Mouse (Mus musculus): ENCODE results near the gene Wdr60.
"Not testable (repeated sequence)": the region's sequence is repeated elsewhere in the genome, so short reads cannot be mapped to it uniquely, and the experiment has no call there.

Gene Wdr60

GRCm38 (mm10) chr12:116262555-116263341 is at the start of gene Wdr60:
TSS of gene Wdr60 (minus strand) at chr12:116263022.
- peak; percentile 88 to 90 for DNase-seq

GRCm38 (mm10) chr12:116308612-116309011 is 45.8 kb upstream of the Wdr60 start:
- no peak for DNase-seq

- no peak for DNase-seq
Observed at GRCm38 (mm10) chr12:116307870-116308269, 45.0 kb upstream of the Wdr60 start.

GRCm38 (mm10) chr12:116306042-116306441 is 43.2 kb upstream of the Wdr60 start:
- DNase-seq: peak in 1 of 2 experiments; percentile 22

GRCm38 (mm10) chr12:116302181-116302580 is 39.4 kb upstream of the Wdr60 start:
- DNase-seq: no peak

GRCm38 (mm10) chr12:116299906-116300305 is 37.1 kb upstream of the Wdr60 start:
- no peak for DNase-seq

- no peak for DNase-seq
Observed at GRCm38 (mm10) chr12:116293599-116294292, 30.9 kb upstream of the Wdr60 start.

- DNase-seq: no peak
Observed at GRCm38 (mm10) chr12:116293185-116293584, 30.4 kb upstream of the Wdr60 start.

GRCm38 (mm10) chr12:116283511-116283910 is 20.7 kb upstream of the Wdr60 start:
- no peak for DNase-seq

- DNase-seq: no peak
Observed at GRCm38 (mm10) chr12:116282856-116283255, 20.0 kb upstream of the Wdr60 start.

GRCm38 (mm10) chr12:116281427-116282281 is 18.8 kb upstream of the Wdr60 start:
- peak; percentile 37 to 49 for DNase-seq

- DNase-seq: peak; percentile 100
Observed at GRCm38 (mm10) chr12:116280653-116281364, 18.0 kb upstream of the Wdr60 start, which contains the start of gene Esyt2. TSS of gene Esyt2 (plus strand) at chr12:116281196.

- DNase-seq: no peak
Observed at GRCm38 (mm10) chr12:116280149-116280652, 17.4 kb upstream of the Wdr60 start.

- DNase-seq: no peak
Observed at GRCm38 (mm10) chr12:116279181-116279580, 16.4 kb upstream of the Wdr60 start.

- no peak for DNase-seq
Observed at GRCm38 (mm10) chr12:116278541-116278940, 15.7 kb upstream of the Wdr60 start.

- no peak for DNase-seq
Observed at GRCm38 (mm10) chr12:116276961-116277360, 14.1 kb upstream of the Wdr60 start.

- DNase-seq: no peak
Observed at GRCm38 (mm10) chr12:116275631-116276030, 12.8 kb upstream of the Wdr60 start.

GRCm38 (mm10) chr12:116275086-116275485 is 12.3 kb upstream of the Wdr60 start, which contains the start of gene Gm11027:
TSS of gene Gm11027 (plus strand) at chr12:116275386.
- DNase-seq: not testable (repeated sequence)

GRCm38 (mm10) chr12:116273733-116274132 is 10.9 kb upstream of the Wdr60 start:
- peak; percentile 9 to 18 for DNase-seq

GRCm38 (mm10) chr12:116271071-116271470 is 8.2 kb upstream of the Wdr60 start:
- DNase-seq: no peak

- no peak for DNase-seq
Observed at GRCm38 (mm10) chr12:116270538-116270937, 7.7 kb upstream of the Wdr60 start.

- DNase-seq: peak; percentile 19 to 53
Observed at GRCm38 (mm10) chr12:116269450-116269849, 6.6 kb upstream of the Wdr60 start.
